Mouse (Mus musculus): ENCODE results near the gene Ndst2. TPM values are rescaled to one million over a fixed set of nuclear protein-coding genes. Genes with fewer than 3 reads are reported as not detected.
A peak's percentile ranks its signal among the peaks of the same experiment; 100 is the strongest.

The Ndst2 gene
- polyA plus RNA-seq, 1 experiment from 2014 or later, result 23.4 TPM

- H3K4me2 ChIP-seq (replicated peaks), result peak within 1 kb of the TSS; percentile 82
- H3K27ac ChIP-seq, result peak within 1 kb of the TSS; percentile 91
- H3K9me3 ChIP-seq, result no peaks in the 10 kb centered on the region
- peaks cover 43% of the 10 kb centered on the region for H3K36me3 ChIP-seq
- H3K9ac ChIP-seq, result peak within 1 kb of the TSS; percentile 79
- H3K4me1 ChIP-seq, result peaks cover 36% of the 10 kb centered on the region
- H3K27me3 ChIP-seq (replicated peaks), result no peaks in the 10 kb centered on the region
- WGBS, result under 1% methylated on average over 110 of the region's 111 CpGs
- H3K4me3 ChIP-seq, result peak within 1 kb of the TSS; percentile 73
- peak; percentile 95 for ATAC-seq (ENCODE audit: low FRiP score, low read depth)
Observed at GRCm38 (mm10) chr14:20694884-20695760, 39.2 kb downstream of the Ndst2 start, which contains the start of gene Fut11. TSS of gene Fut11 (plus strand) at chr14:20694968.

GRCm38 (mm10) chr14:20694185-20694883 lies 40.0 kb downstream of the Ndst2 start:
- H3K27me3 ChIP-seq (replicated peaks), result no peaks in the 10 kb centered on the region
- H3K4me3 ChIP-seq, result peak overlapping the region; percentile 73
- WGBS, result 50% methylated on average over 13 of the region's 13 CpGs
- H3K9ac ChIP-seq, result peak overlapping the region; percentile 79
- peaks cover 51% of the 10 kb centered on the region for H3K36me3 ChIP-seq
- H3K4me1 ChIP-seq, result peaks cover 36% of the 10 kb centered on the region
- peak overlapping the region; percentile 82 for H3K4me2 ChIP-seq (replicated peaks)
- no peaks in the 10 kb centered on the region for H3K9me3 ChIP-seq
- peak; percentile 5 for ATAC-seq (ENCODE audit: low FRiP score, low read depth)
- H3K27ac ChIP-seq, result 0 out of 2 replicates have a peak overlapping the region, but pooled peaks have one; percentile 91

- no peaks in the 10 kb centered on the region for H3K27me3 ChIP-seq (replicated peaks)
- no peak overlapping the region for H3K4me2 ChIP-seq (replicated peaks)
- H3K4me1 ChIP-seq, result peaks cover 35% of the 10 kb centered on the region
- H3K27ac ChIP-seq, result no peak overlapping the region
- no peak overlapping the region for H3K4me3 ChIP-seq
- 95% methylated on average over 10 of the region's 10 CpGs for WGBS
- H3K9me3 ChIP-seq, result no peaks in the 10 kb centered on the region
- peaks cover 58% of the 10 kb centered on the region for H3K36me3 ChIP-seq
- no peak overlapping the region for H3K9ac ChIP-seq
- no peak for ATAC-seq (ENCODE audit: low FRiP score, low read depth)
Observed at GRCm38 (mm10) chr14:20693589-20694101, 40.7 kb downstream of the Ndst2 start.

GRCm38 (mm10) chr14:20691772-20692171 lies 42.6 kb downstream of the Ndst2 start:
- peaks cover 74% of the 10 kb centered on the region for H3K36me3 ChIP-seq
- no peak overlapping the region for H3K9ac ChIP-seq
- no peak overlapping the region for H3K27ac ChIP-seq
- H3K9me3 ChIP-seq, result no peaks in the 10 kb centered on the region
- H3K4me3 ChIP-seq, result no peak overlapping the region
- peaks cover 17% of the 10 kb centered on the region for H3K4me1 ChIP-seq
- no peak overlapping the region for H3K4me2 ChIP-seq (replicated peaks)
- 93% methylated on average over 6 of the region's 6 CpGs for WGBS
- ATAC-seq (ENCODE audit: low FRiP score, low read depth), result no peak
- no peaks in the 10 kb centered on the region for H3K27me3 ChIP-seq (replicated peaks)

GRCm38 (mm10) chr14:20689009-20689408 lies 45.4 kb downstream of the Ndst2 start:
- Histone ChIP-seq H3K4me2 (replicated peaks) (no peak overlapping the region), H3K9ac (no peak overlapping the region), H3K36me3 (peaks cover 98% of the 10 kb centered on the region), H3K27me3 (replicated peaks) (no peaks in the 10 kb centered on the region), H3K9me3 (no peaks in the 10 kb centered on the region), H3K27ac (no peak overlapping the region), H3K4me1 (no peaks in the 10 kb centered on the region), H3K4me3 (no peak overlapping the region)
- no peak for ATAC-seq (ENCODE audit: low FRiP score, low read depth)
- 89% methylated on average over 2 of the region's 2 CpGs for WGBS

GRCm38 (mm10) chr14:20686576-20686975 lies 47.8 kb downstream of the Ndst2 start:
- ATAC-seq (ENCODE audit: low FRiP score, low read depth), result no peak
- H3K9ac ChIP-seq, result no peak overlapping the region
- H3K4me3 ChIP-seq, result no peak overlapping the region
- H3K36me3 ChIP-seq, result peaks cover 98% of the 10 kb centered on the region
- H3K9me3 ChIP-seq, result no peaks in the 10 kb centered on the region
- no peaks in the 10 kb centered on the region for H3K4me1 ChIP-seq
- no peak overlapping the region for H3K4me2 ChIP-seq (replicated peaks)
- H3K27ac ChIP-seq, result no peak overlapping the region
- H3K27me3 ChIP-seq (replicated peaks), result no peaks in the 10 kb centered on the region
- 94% methylated on average over 3 of the region's 3 CpGs for WGBS

GRCm38 (mm10) chr14:20682498-20682897 lies 51.9 kb downstream of the Ndst2 start:
- WGBS, result 85% methylated on average over 3 of the region's 3 CpGs

GRCm38 (mm10) chr14:20681742-20682141 lies 52.6 kb downstream of the Ndst2 start:
- peaks cover 93% of the 10 kb centered on the region for H3K36me3 ChIP-seq
- H3K9me3 ChIP-seq, result no peaks in the 10 kb centered on the region
- H3K27me3 ChIP-seq (replicated peaks), result no peaks in the 10 kb centered on the region
- no peak overlapping the region for H3K9ac ChIP-seq
- 92% methylated on average over 2 of the region's 2 CpGs for WGBS
- no peak overlapping the region for H3K4me3 ChIP-seq
- no peak for ATAC-seq (ENCODE audit: low FRiP score, low read depth)
- H3K27ac ChIP-seq, result no peak overlapping the region
- H3K4me1 ChIP-seq, result no peaks in the 10 kb centered on the region
- no peak overlapping the region for H3K4me2 ChIP-seq (replicated peaks)

More at GRCm38 (mm10) chr14:20682498-20682897, 51.9 kb downstream of the Ndst2 start:
- Histone ChIP-seq H3K9me3 (no peaks in the 10 kb centered on the region), H3K27me3 (replicated peaks) (no peaks in the 10 kb centered on the region), H3K36me3 (peaks cover 97% of the 10 kb centered on the region), H3K27ac (no peak overlapping the region), H3K4me2 (replicated peaks) (no peak overlapping the region), H3K4me3 (no peak overlapping the region), H3K9ac (no peak overlapping the region), H3K4me1 (no peaks in the 10 kb centered on the region)
- ATAC-seq (ENCODE audit: low FRiP score, low read depth), result no peak

- peaks cover 65% of the 10 kb centered on the region for H3K36me3 ChIP-seq
- WGBS, result 94% methylated on average over 4 of the region's 4 CpGs
- no peaks in the 10 kb centered on the region for H3K27me3 ChIP-seq (replicated peaks)
- H3K9me3 ChIP-seq, result no peaks in the 10 kb centered on the region
- H3K4me2 ChIP-seq (replicated peaks), result no peak overlapping the region
- H3K4me3 ChIP-seq, result no peak overlapping the region
- H3K9ac ChIP-seq, result no peak overlapping the region
- peaks cover 8% of the 10 kb centered on the region for H3K4me1 ChIP-seq
- H3K27ac ChIP-seq, result no peak overlapping the region
- ATAC-seq (ENCODE audit: low FRiP score, low read depth), result no peak
Observed at GRCm38 (mm10) chr14:20677906-20678305, 56.5 kb downstream of the Ndst2 start.

- Histone ChIP-seq H3K9ac (peak within 1 kb of the TSS; percentile 66), H3K9me3 (no peaks in the 10 kb centered on the region), H3K27me3 (replicated peaks) (peaks cover 7% of the 10 kb centered on the region; the same call in 1 of the 2 replicates), H3K4me1 (peaks cover 8% of the 10 kb centered on the region), H3K4me3 (peak within 1 kb of the TSS; percentile 60), H3K36me3 (peaks cover 29% of the 10 kb centered on the region), H3K27ac (peak within 1 kb of the TSS; percentile 23; the same call in 1 of the 2 replicates), H3K4me2 (replicated peaks) (peak within 1 kb of the TSS; percentile 70)
- ATAC-seq (ENCODE audit: low FRiP score, low read depth), result peak; percentile 97
- 2% methylated on average over 43 of the region's 43 CpGs for WGBS
Observed at GRCm38 (mm10) chr14:20674064-20674833, 60.1 kb downstream of the Ndst2 start, which contains the start of gene Sec24c. TSS of gene Sec24c (plus strand) at chr14:20674308.

GRCm38 (mm10) chr14:20673735-20674063 lies 60.7 kb downstream of the Ndst2 start:
- Histone ChIP-seq H3K27ac (no peak overlapping the region), H3K9ac (0 out of 2 replicates have a peak overlapping the region, but pooled peaks have one; percentile 33), H3K27me3 (replicated peaks) (peaks cover 7% of the 10 kb centered on the region; the same call in 1 of the 2 replicates), H3K4me2 (replicated peaks) (peak overlapping the region; percentile 70), H3K4me3 (peak overlapping the region; percentile 60), H3K36me3 (peaks cover 24% of the 10 kb centered on the region), H3K4me1 (peaks cover 8% of the 10 kb centered on the region), H3K9me3 (no peaks in the 10 kb centered on the region)
- WGBS, result 14% methylated on average over 13 of the region's 13 CpGs
- ATAC-seq (ENCODE audit: low FRiP score, low read depth), result peak; percentile 78

All from neural tube, embryonic 12.5 days (tissue).